Mouse (Mus musculus): Measurements from ENCODE around the gene Snx18. TPM values are rescaled to one million over a fixed set of nuclear protein-coding genes. Genes with fewer than 3 reads are reported as not detected.
A peak's percentile ranks its signal among the peaks of the same experiment; 100 is the strongest.

The Snx18 gene
- polyA plus RNA-seq, 1 experiment from 2014 or later: 24.0 TPM

DNA sequence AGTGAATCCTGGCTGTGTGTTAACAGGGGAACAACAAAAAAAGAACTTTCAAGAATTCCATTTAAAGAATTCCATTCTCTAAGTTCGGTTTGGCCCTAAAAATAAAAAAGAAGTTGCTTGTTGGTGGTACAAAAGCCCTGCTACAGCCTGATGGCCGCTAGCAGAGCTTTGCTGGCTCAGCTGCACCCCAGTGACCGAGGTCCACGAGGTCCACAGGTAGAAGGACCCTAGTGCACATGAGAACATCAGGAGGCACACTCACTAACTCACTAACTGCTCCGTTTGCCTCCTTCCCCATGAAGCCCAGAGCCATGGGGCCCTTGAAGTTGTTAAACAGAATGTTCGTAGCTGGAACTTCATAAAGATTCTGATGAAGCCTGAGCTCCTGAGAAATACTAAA lies 14.0 kb downstream of the Snx18 start:
- H3K4me3 ChIP-seq (ENCODE audit: low read depth, low read length): no peak overlapping the region
- H3K27ac ChIP-seq (ENCODE audit: low read depth): no peak overlapping the region
- no peaks in the 10 kb centered on the region for H3K9me3 ChIP-seq (ENCODE audit: control insufficient read depth, low read length)
- DNase-seq (ENCODE audit: low spot score) (no peak), ATAC-seq (replicated peaks; ENCODE audit: low FRiP score, low TSS enrichment, low read depth) (no peak)
- H3K36me3 ChIP-seq (ENCODE audit: control insufficient read depth, insufficient read depth, low read length): no peaks in the 10 kb centered on the region
- WGBS: 71% methylated on average over 6 of the region's 6 CpGs
- no peaks in the 10 kb centered on the region for H3K27me3 ChIP-seq (replicated peaks; ENCODE audit: control insufficient read depth, insufficient read depth, low read length)
- H3K4me2 ChIP-seq (ENCODE audit: low read length): no peak overlapping the region
- H3K4me1 ChIP-seq (replicated peaks; ENCODE audit: control insufficient read depth, insufficient read depth, low read length): peaks cover 24% of the 10 kb centered on the region; the same call in 1 of the 2 replicates
- no peak overlapping the region for H3K9ac ChIP-seq (ENCODE audit: low read length)

DNA sequence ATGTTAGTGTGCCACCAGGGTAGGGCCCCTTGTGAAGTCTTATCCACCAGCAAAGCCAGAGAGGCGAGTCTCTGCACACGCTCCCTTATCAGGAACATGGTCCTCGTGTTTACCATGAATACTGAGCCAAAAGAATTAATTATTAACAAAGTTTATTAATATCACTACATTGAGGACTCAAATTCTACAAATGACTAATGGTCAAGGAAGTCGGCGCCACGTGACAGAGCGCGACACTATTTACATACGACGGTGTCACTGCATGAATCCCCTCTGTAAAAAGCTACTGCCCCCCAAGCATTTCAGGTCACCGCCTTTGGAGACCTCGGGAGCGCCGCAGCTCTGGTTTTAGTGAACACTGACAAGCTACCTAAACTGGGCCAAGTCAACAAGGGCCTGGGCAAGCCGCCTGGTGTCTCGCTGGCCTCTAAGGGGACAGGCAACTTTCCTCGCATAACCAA lies 15.5 kb downstream of the Snx18 start:
- Histone ChIP-seq H3K4me3 (ENCODE audit: low read depth, low read length) (no peak overlapping the region), H3K9me3 (ENCODE audit: control insufficient read depth, low read length) (no peaks in the 10 kb centered on the region), H3K4me2 (ENCODE audit: low read length) (no peak overlapping the region; the same call in 1 of the 2 replicates), H3K9ac (ENCODE audit: low read length) (no peak overlapping the region), H3K36me3 (ENCODE audit: control insufficient read depth, insufficient read depth, low read length) (no peaks in the 10 kb centered on the region), H3K27me3 (replicated peaks; ENCODE audit: control insufficient read depth, insufficient read depth, low read length) (no peaks in the 10 kb centered on the region), H3K4me1 (replicated peaks; ENCODE audit: control insufficient read depth, insufficient read depth, low read length) (peaks cover 19% of the 10 kb centered on the region; the same call in 1 of the 2 replicates), H3K27ac (ENCODE audit: low read depth) (peak overlapping the region; percentile 57; the same call in 1 of the 2 replicates)
- 77% methylated on average over 17 of the region's 17 CpGs for WGBS
- DNase-seq (ENCODE audit: low spot score) (no peak), ATAC-seq (replicated peaks; ENCODE audit: low FRiP score, low TSS enrichment, low read depth) (peak; percentile 71)

- DNase-seq (ENCODE audit: low spot score) (no peak), ATAC-seq (replicated peaks; ENCODE audit: low FRiP score, low TSS enrichment, low read depth) (no peak)
- Histone ChIP-seq H3K4me3 (ENCODE audit: low read depth, low read length) (no peak overlapping the region), H3K4me2 (ENCODE audit: low read length) (no peak overlapping the region), H3K27ac (ENCODE audit: low read depth) (peak overlapping the region; percentile 38; the same call in 1 of the 2 replicates), H3K27me3 (replicated peaks; ENCODE audit: control insufficient read depth, insufficient read depth, low read length) (no peaks in the 10 kb centered on the region), H3K9me3 (ENCODE audit: control insufficient read depth, low read length) (no peaks in the 10 kb centered on the region), H3K4me1 (replicated peaks; ENCODE audit: control insufficient read depth, insufficient read depth, low read length) (peaks cover 27% of the 10 kb centered on the region), H3K36me3 (ENCODE audit: control insufficient read depth, insufficient read depth, low read length) (no peaks in the 10 kb centered on the region), H3K9ac (ENCODE audit: low read length) (no peak overlapping the region)
- WGBS: 88% methylated on average over 12 of the region's 12 CpGs
These were observed 16.3 kb downstream of the Snx18 start for GRCm38 (mm10) chr13:113601831-113602604.

- Histone ChIP-seq H3K27me3 (replicated peaks; ENCODE audit: control insufficient read depth, insufficient read depth, low read length) (no peaks in the 10 kb centered on the region), H3K4me3 (ENCODE audit: low read depth, low read length) (no peak overlapping the region), H3K9me3 (ENCODE audit: control insufficient read depth, low read length) (no peaks in the 10 kb centered on the region), H3K4me1 (replicated peaks; ENCODE audit: control insufficient read depth, insufficient read depth, low read length) (peaks cover 38% of the 10 kb centered on the region), H3K36me3 (ENCODE audit: control insufficient read depth, insufficient read depth, low read length) (no peaks in the 10 kb centered on the region), H3K27ac (ENCODE audit: low read depth) (no peak overlapping the region), H3K4me2 (ENCODE audit: low read length) (no peak overlapping the region), H3K9ac (ENCODE audit: low read length) (no peak overlapping the region)
- no peak for DNase-seq (ENCODE audit: low spot score)
- WGBS: 86% methylated on average over 18 of the region's 18 CpGs
- no peak for ATAC-seq (replicated peaks; ENCODE audit: low FRiP score, low TSS enrichment, low read depth)
These were observed 17.6 kb downstream of the Snx18 start for GRCm38 (mm10) chr13:113600531-113601463.

- 89% methylated on average over 22 of the region's 22 CpGs for WGBS
- no peaks in the 10 kb centered on the region for H3K36me3 ChIP-seq (ENCODE audit: control insufficient read depth, insufficient read depth, low read length)
- DNase-seq (ENCODE audit: low spot score) (no peak), ATAC-seq (replicated peaks; ENCODE audit: low FRiP score, low TSS enrichment, low read depth) (no peak)
- no peaks in the 10 kb centered on the region for H3K27me3 ChIP-seq (replicated peaks; ENCODE audit: control insufficient read depth, insufficient read depth, low read length)
- peaks cover 44% of the 10 kb centered on the region for H3K4me1 ChIP-seq (replicated peaks; ENCODE audit: control insufficient read depth, insufficient read depth, low read length)
- H3K4me3 ChIP-seq (ENCODE audit: low read depth, low read length): no peak overlapping the region
- no peak overlapping the region for H3K4me2 ChIP-seq (ENCODE audit: low read length)
- H3K9me3 ChIP-seq (ENCODE audit: control insufficient read depth, low read length): no peaks in the 10 kb centered on the region
- H3K27ac ChIP-seq (ENCODE audit: low read depth): no peak overlapping the region
- no peak overlapping the region for H3K9ac ChIP-seq (ENCODE audit: low read length)
These were observed 18.4 kb downstream of the Snx18 start for GRCm38 (mm10) chr13:113599701-113600530.

- no peak overlapping the region for H3K4me3 ChIP-seq (ENCODE audit: low read depth, low read length)
- no peak overlapping the region for H3K9ac ChIP-seq (ENCODE audit: low read length)
- WGBS: 75% methylated on average over 10 of the region's 10 CpGs
- H3K27me3 ChIP-seq (replicated peaks; ENCODE audit: control insufficient read depth, insufficient read depth, low read length): no peaks in the 10 kb centered on the region
- no peaks in the 10 kb centered on the region for H3K9me3 ChIP-seq (ENCODE audit: control insufficient read depth, low read length)
- H3K36me3 ChIP-seq (ENCODE audit: control insufficient read depth, insufficient read depth, low read length): peaks cover 20% of the 10 kb centered on the region
- no peak for ATAC-seq (replicated peaks; ENCODE audit: low FRiP score, low TSS enrichment, low read depth)
- H3K27ac ChIP-seq (ENCODE audit: low read depth): no peak overlapping the region
- peaks cover 35% of the 10 kb centered on the region for H3K4me1 ChIP-seq (replicated peaks; ENCODE audit: control insufficient read depth, insufficient read depth, low read length)
- no peak for DNase-seq (ENCODE audit: low spot score)
- no peak overlapping the region for H3K4me2 ChIP-seq (ENCODE audit: low read length)
These were observed 20.7 kb downstream of the Snx18 start for GRCm38 (mm10) chr13:113597616-113598015.

GRCm38 (mm10) chr13:113596821-113597541 lies 21.4 kb downstream of the Snx18 start:
- no peaks in the 10 kb centered on the region for H3K9me3 ChIP-seq (ENCODE audit: control insufficient read depth, low read length)
- H3K9ac ChIP-seq (ENCODE audit: low read length): no peak overlapping the region
- no peak for DNase-seq (ENCODE audit: low spot score)
- peak; percentile 45; the same call in 1 of the 2 replicates for ATAC-seq (replicated peaks; ENCODE audit: low FRiP score, low TSS enrichment, low read depth)
- H3K4me2 ChIP-seq (ENCODE audit: low read length): no peak overlapping the region
- H3K4me3 ChIP-seq (ENCODE audit: low read depth, low read length): no peak overlapping the region
- 47% methylated on average over 13 of the region's 13 CpGs for WGBS
- H3K36me3 ChIP-seq (ENCODE audit: control insufficient read depth, insufficient read depth, low read length): peaks cover 20% of the 10 kb centered on the region
- peaks cover 34% of the 10 kb centered on the region for H3K4me1 ChIP-seq (replicated peaks; ENCODE audit: control insufficient read depth, insufficient read depth, low read length)
- no peak overlapping the region for H3K27ac ChIP-seq (ENCODE audit: low read depth)
- H3K27me3 ChIP-seq (replicated peaks; ENCODE audit: control insufficient read depth, insufficient read depth, low read length): no peaks in the 10 kb centered on the region
